Mouse (Mus musculus): ENCODE results near the gene Fut11. TPM values are rescaled to one million over a fixed set of nuclear protein-coding genes. Genes with fewer than 3 reads are reported as not detected.
A peak's percentile ranks its signal among the peaks of the same experiment; 100 is the strongest.
"Not testable (repeated sequence)": the region's sequence is repeated elsewhere in the genome, so short reads cannot be mapped to it uniquely, and the experiment has no call there.

The Fut11 gene
- total RNA-seq, 2 experiments from 2014 or later: 1.9 to 3.3 TPM

DNA sequence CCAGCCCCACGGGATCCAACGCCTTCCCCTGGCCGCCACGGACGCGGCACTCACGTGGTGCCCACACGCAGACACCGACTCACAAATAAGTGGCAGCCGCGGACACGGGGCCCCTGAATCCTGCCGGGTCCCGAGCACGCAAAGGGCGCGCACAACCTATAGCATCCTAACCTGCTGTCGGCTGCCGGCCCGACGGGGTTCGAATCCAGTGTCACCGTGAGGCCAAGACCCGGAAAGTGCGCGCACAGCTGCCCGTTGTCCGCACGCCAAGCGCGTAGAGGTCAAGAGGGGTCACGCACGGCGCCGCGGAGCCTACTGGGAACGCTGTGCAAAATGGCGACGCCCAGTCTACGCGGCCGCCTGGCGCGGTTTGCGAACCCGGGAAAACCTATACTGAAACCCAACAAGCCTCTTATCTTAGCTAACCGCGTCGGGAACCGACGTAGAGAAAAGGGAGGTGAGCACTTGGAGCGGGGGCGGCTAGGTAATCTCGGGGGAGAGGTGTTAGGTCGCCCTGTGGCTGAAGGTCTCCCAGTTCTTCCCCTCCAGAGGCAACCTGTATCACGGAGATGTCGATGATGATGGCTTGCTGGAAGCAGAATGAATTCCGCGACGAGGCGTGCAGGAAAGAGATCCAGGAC is 8.1 kb downstream of the Fut11 start, which contains the start of gene Chchd1:
Gene Chchd1 (plus strand): TSS at position 266 of the 641 bp plus-strand sequence.
- Histone ChIP-seq H3K4me3 (peak within 1 kb of the TSS; percentile 84), H3K27ac (peak within 1 kb of the TSS; percentile 97)
- intact Hi-C loops (cut with DNase I): no loop called here
- TF ChIP-seq CTCF (IDR thresholded peaks at IDR 0.05): no peak
- DNase-seq: peak; percentile 95

DNA sequence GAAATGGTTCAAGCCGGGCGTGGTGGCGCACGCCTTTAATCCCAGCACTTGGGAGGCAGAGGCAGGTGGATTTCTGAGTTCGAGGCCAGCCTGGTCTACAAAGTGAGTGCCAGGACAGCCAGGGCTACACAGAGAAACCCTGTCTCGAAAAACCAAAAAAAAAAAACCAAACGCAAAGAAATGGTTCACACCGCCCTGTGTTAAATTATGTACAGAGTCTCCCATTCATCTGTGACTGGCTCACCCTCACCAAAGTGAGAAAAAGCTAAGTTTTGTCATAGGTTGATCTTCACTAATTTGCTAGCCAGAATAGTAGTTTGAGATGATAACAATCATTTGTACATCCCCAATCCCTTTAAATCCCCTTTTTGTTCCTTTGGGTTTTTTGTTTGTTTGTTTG is 8.7 kb downstream of the Fut11 start:
- intact Hi-C loops (cut with DNase I); DNase-seq: not testable (repeated sequence)
- Histone ChIP-seq H3K27ac (peak overlapping the region; percentile 97), H3K4me3 (peak overlapping the region; percentile 84)

DNA sequence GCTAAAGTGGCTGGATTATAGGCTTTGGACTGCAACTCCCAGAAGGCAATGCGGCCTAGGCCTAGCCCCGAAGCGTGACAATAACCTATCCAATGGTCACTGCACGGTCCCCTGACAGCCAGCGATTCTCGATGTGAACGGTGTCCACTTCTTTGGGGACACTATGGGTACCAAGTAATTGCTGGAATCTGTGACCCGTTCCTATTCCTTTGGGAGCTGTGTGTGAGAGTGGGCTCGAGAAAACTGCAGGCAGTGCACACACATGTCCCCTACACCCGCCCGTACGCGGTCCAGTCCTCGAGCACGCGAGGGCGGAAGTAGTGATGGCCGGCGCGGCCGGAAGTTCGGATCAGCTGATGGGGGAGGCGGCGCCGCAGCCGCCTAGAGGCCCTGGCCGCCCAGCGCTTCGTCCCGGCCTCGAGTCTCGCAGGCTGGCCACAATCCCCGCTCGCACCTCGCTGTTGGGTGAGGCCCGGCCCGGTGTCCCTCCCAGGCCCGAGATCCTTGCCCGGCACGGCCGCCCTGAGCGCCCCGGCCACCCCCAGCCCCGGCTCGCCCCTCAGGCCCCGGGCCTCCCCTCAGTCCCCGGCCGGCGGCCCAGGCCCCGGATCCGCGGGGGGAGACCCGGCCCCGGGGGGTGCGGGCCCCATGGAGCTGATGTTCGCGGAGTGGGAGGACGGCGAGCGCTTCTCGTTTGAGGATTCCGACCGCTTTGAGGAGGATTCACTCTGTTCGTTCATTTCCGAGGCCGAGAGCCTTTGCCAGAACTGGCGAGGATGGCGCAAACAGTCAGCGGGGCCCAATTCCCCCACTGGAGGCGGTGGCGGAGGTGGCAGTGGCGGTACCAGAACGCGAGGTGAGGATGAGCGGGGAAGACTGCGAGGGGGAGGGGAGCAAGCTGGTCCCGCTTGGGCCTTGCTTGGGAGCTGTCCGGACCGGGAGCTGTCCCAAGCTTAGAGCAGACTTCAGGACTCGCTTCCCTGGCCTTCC is 12.7 kb downstream of the Fut11 start, which contains the start of gene Zswim8:
Gene Zswim8 (plus strand): TSS at position 352 of the 990 bp plus-strand sequence.
- Histone ChIP-seq H3K27ac (peak within 1 kb of the TSS; percentile 94), H3K4me3 (peak within 1 kb of the TSS; percentile 90)
- TF ChIP-seq CTCF (IDR thresholded peaks at IDR 0.05): peak; percentile 18; the same call in 1 of the 2 replicates
- intact Hi-C loops (cut with DNase I): no loop called here
- peak; percentile 94 for DNase-seq

DNA sequence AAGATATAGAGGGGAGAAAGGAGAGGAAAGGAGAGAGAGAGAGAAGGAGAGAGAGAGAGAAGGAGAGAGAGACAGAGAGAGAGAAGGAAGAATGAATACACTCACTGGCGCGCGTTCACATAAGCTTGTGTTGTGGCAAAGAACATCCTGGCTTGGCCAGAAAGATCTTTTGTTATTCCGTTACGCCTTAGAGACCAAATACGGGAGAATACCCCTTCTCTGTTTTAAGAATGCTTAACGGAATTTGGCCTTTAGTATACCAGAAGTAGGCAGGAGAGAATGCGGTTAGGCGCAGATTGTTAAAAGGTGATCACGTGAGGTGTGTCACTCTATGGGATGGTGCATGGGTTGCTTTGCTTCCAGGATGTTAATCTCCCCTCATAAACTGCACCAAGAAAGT is 13.5 kb downstream of the Fut11 start:
- intact Hi-C loops (cut with DNase I): no loop called here
- H3K27ac ChIP-seq: peak overlapping the region; percentile 94
- peak overlapping the region; percentile 90 for H3K4me3 ChIP-seq
- no peak for TF ChIP-seq CTCF (IDR thresholded peaks at IDR 0.05)
- no peak for DNase-seq

DNA sequence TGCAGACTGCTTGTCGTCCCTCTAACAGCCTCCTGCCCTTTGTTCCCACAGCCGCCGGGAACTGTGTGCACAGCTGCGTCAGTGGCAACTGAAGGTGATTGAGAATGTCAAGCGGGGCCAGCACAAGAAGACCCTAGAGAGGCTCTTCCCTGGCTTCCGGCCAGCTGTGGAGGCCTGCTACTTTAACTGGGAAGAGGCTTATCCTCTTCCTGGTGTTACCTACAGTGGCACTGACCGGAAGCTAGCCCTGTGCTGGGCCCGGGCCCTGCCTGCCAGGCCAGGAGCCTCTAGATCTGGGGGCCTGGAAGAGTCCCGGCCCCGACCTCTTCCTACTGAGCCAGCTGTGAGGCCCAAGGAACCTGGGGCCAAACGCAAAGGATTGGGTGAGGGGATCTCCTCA is 19.1 kb downstream of the Fut11 start:
- TF ChIP-seq CTCF (IDR thresholded peaks at IDR 0.05): no peak
- no peak for DNase-seq
- no peak overlapping the region for H3K4me3 ChIP-seq
- no peak overlapping the region for H3K27ac ChIP-seq
- intact Hi-C loops (cut with DNase I): no loop called here

DNA sequence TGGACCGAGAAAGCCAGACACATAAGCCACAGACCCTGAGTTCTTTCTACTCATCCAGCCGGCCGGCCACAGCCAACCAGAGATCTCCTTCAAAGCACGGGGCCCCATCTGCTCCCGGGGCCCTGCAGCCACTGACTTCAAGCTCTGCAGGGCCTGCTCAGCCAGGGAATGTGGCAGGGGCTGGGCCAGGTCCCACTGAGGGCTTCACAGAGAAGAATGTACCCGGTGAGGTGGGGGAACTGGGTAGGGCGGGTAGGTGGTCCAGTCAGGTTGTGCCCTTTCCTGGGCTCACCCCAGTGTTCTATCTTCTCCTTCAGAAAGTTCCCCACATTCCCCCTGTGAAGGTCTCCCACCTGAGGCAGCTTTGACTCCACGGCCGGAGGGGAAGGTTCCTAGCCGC is 23.7 kb downstream of the Fut11 start:
- Histone ChIP-seq H3K27ac (no peak overlapping the region), H3K4me3 (no peak overlapping the region)
- DNase-seq: no peak
- intact Hi-C loops (cut with DNase I): no loop called here
- TF ChIP-seq CTCF (IDR thresholded peaks at IDR 0.05): no peak

- DNase-seq: no peak
- H3K27ac ChIP-seq: no peak overlapping the region
- intact Hi-C loops (cut with DNase I): no loop called here
- H3K4me3 ChIP-seq: no peak overlapping the region
- TF ChIP-seq CTCF (IDR thresholded peaks at IDR 0.05): no peak
These were observed 25.0 kb downstream of the Fut11 start for GRCm38 (mm10) chr14:20719767-20720166.

DNA sequence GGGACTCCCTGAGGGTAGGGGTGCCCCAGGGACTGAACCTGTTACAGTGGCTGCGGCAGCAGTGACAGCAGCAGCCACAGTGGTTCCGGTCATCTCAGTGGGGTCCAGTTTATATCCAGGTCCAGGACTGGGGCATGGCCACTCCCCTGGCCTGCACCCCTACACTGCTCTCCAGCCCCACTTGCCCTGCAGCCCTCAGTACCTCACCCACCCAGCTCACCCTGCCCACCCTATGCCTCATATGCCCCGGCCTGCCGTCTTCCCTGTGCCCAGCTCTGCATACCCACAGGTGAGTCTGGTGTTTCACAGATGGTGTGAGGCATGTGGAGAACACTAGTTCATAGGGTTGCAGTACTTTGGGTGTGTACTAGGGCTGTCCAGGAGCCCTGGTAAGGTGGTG is 26.6 kb downstream of the Fut11 start:
- intact Hi-C loops (cut with DNase I): no loop called here
- no peak for DNase-seq
- no peak overlapping the region for H3K27ac ChIP-seq
- TF ChIP-seq CTCF (IDR thresholded peaks at IDR 0.05): no peak
- H3K4me3 ChIP-seq: no peak overlapping the region

DNA sequence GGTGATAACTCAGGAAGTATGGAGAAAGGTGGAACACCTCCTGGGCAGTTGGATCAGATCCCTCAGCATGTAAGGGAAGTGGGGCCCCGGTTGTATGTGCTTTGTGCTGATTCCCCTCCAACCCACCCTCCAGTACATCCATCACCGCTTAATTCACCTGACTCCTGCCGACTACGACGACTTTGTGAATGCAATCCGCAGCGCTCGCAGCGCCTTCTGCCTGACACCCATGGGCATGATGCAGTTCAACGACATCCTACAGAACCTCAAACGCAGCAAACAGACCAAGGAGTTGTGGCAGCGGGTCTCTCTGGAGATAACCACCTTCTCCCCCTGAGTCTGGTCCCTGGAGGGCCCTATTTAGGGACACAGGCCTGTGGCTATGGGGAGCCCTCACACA is 28.2 kb downstream of the Fut11 start:
- no peak for DNase-seq
- H3K4me3 ChIP-seq: no peak overlapping the region
- intact Hi-C loops (cut with DNase I): no loop called here
- H3K27ac ChIP-seq: no peak overlapping the region
- TF ChIP-seq CTCF (IDR thresholded peaks at IDR 0.05): no peak

DNA sequence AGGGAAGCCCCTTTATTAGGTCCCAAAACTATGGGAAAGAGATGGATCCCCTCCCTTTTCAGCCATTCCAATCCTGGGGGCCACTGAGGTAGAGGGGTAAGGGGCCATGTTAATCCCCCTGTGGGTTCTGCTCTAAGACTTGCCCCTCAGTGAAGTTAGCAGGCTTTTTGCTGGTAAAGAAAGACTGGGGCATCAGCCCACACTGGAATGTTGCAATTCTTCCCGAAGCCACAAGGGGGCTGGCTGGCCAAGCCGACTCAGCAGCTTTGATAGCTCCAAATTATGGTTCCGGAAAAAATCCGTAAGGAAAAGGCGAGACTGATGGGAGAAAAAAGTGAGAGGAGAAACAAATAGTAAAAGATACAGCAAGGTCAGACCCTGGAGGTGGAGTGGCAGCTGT is 29.3 kb downstream of the Fut11 start:
- peak; percentile 73 for DNase-seq
- no peak overlapping the region; the same call in 1 of the 2 replicates for H3K27ac ChIP-seq
- TF ChIP-seq CTCF (IDR thresholded peaks at IDR 0.05): peak; percentile 89
- no peak overlapping the region for H3K4me3 ChIP-seq
- intact Hi-C loops (cut with DNase I): no loop called here

DNA sequence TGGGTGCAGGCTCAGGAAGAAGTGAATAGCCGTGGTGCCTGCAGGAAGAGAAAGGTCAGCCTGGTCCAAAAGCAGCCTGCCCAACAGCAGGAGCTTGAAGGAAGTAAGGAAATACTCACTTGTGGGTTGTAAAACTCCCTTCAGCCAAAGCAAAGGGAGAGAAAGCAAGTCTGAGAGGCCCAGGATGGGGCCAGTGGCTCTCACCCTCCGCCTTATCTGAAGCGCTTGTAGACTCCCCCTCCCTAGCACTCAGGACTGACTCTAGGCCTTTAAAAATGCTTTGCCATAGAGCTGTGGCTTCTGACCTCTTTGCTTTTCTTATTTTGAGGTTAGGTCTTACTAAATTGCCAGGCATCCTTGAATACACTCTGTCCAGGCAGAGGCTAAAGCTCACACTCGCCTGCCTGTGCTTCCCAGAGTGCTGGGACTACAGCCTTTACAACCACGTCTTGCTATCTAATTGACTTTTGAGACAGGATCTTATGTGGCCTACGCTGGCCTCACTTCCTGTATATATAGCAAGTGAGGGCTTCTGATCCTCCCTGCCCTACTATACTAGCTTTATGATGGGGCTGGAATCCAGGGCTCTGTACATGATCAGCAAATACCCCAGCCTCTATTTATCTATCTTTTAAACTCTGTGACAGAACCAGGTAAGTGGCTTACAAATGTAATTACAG is 31.0 kb downstream of the Fut11 start:
- no peak for TF ChIP-seq CTCF (IDR thresholded peaks at IDR 0.05)
- H3K27ac ChIP-seq: no peak overlapping the region
- no peak overlapping the region for H3K4me3 ChIP-seq
- no peak for DNase-seq
- intact Hi-C loops (cut with DNase I): no loop called here

DNA sequence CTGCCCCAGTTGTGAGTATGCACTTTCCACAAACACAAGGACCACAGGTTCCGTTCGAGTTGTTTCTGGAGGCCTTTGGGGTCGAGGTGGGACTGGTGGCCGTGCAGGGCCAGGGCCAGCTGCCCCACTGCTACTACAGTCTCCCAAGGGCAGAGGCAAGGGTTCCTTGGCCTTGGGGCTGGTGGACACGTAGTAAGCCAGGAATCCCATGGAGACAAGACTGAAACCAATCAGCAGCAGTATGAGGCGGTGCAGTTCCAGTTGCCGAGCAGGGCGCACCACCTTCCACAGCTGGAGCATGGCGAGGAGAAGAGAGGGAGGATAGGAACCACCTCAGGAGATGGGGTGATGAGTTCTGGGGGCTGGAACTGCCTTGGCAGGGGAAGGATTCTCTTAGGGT is 35.1 kb downstream of the Fut11 start:
- intact Hi-C loops (cut with DNase I): loop anchor here (5.0 kb wide), 1 partner anchor 62 kb away; the partner anchor contains the start of gene Camk2g
- H3K4me3 ChIP-seq: peak overlapping the region; percentile 47
- no peak for DNase-seq
- H3K27ac ChIP-seq: peak overlapping the region; percentile 81
- no peak for TF ChIP-seq CTCF (IDR thresholded peaks at IDR 0.05)

Measured in gastrocnemius, adult 2 months (tissue).